Comparison of ENCODE assay signal across 8 mouse cellular contexts in genomic region chr2:26298208-26298855, GRCm38 (mm10). TPM values are rescaled to one million over a fixed set of nuclear protein-coding genes. Genes with fewer than 3 reads are reported as not detected.
A peak's percentile ranks its signal among the peaks of the same experiment; 100 is the strongest.
DNase-seq lines count a peak whose midpoint lies in the region; ATAC-seq lines count a peak whose summit lies in the region.

No protein-coding gene starts in this region.

- WGBS in lung, embryonic 15.5 days = 6% methylated on average over 10 of the region's 10 CpGs
- WGBS in neural tube, embryonic 12.5 days = 5% methylated on average over 10 of the region's 10 CpGs

- no peaks in the 10 kb centered on the region for H3K27me3 ChIP-seq in lung, embryonic 15.5 days
- no peaks in the 10 kb centered on the region for H3K27me3 ChIP-seq in neural tube, embryonic 12.5 days (replicated peaks)

- H3K4me3 ChIP-seq in lung, embryonic 15.5 days = no peak overlapping the region
- H3K4me3 ChIP-seq in neural tube, embryonic 12.5 days = no peak overlapping the region

- H3K9ac ChIP-seq in lung, embryonic 15.5 days = no peak overlapping the region
- peak overlapping the region; percentile 41; the same call in 1 of the 2 replicates for H3K9ac ChIP-seq in neural tube, embryonic 12.5 days

- 0 out of 2 replicates have a peak overlapping the region, but pooled peaks have one; percentile 31 for H3K27ac ChIP-seq in lung, embryonic 15.5 days
- peak overlapping the region; percentile 39; the same call in 1 of the 2 replicates for H3K27ac ChIP-seq in neural tube, embryonic 12.5 days

- no peaks in the 10 kb centered on the region for H3K9me3 ChIP-seq in lung, embryonic 15.5 days
- H3K9me3 ChIP-seq in neural tube, embryonic 12.5 days = no peaks in the 10 kb centered on the region

- no peak for DNase-seq in lung, postnatal 25 days (ENCODE audit: low spot score)
- peak; percentile 72 for DNase-seq in cerebellum, adult 9-10 months
- peak; percentile 37 to 84 for DNase-seq in left cerebral cortex, adult 8-10 months (ENCODE audit: low spot score in 2 of 2)
- no peak for DNase-seq in spleen, postnatal 14 days (ENCODE audit: low spot score in 2 of 2)

- no peaks in the 10 kb centered on the region for H3K36me3 ChIP-seq in lung, embryonic 15.5 days
- no peaks in the 10 kb centered on the region for H3K36me3 ChIP-seq in neural tube, embryonic 12.5 days

- peaks cover 55% of the 10 kb centered on the region for H3K4me1 ChIP-seq in lung, embryonic 15.5 days
- H3K4me1 ChIP-seq in neural tube, embryonic 12.5 days = peaks cover 42% of the 10 kb centered on the region

- peak overlapping the region; percentile 35 for H3K4me2 ChIP-seq in lung, embryonic 15.5 days
- peak overlapping the region; percentile 39 for H3K4me2 ChIP-seq in neural tube, embryonic 12.5 days (replicated peaks)

- ATAC-seq in lung, embryonic 15.5 days (ENCODE audit: borderline replicate concordance, extremely low read depth, low FRiP score, low TSS enrichment) = peak; percentile 50; the same call in 1 of the 2 replicates
- peak; percentile 60 for ATAC-seq in granulocyte monocyte progenitor cell, adult 5-6 weeks (replicated peaks; ENCODE audit: poor library complexity, severe bottlenecking)
- peak; percentile 69 for ATAC-seq in neural tube, embryonic 12.5 days (ENCODE audit: low FRiP score, low read depth)
- no peak for ATAC-seq in CD4-positive, CD25-positive, alpha-beta regulatory T cell, adult 4 months

RNA-seq across cellular contexts. Expression of gene Ccdc187, which starts 4.0 kb away (rescaled TPM):
- polyA plus RNA-seq in lung, embryonic 15.5 days (2015; fragmentation: Nextera tagmentation; extraction: Ambion mirVana) = 0.31 and 0.34 TPM in 2 replicates
- total RNA-seq in granulocyte monocyte progenitor cell, adult 5-6 weeks (2014; fragmentation: Nextera tagmentation) = not detected in 2 replicates
- not detected in 2 replicates for total RNA-seq in granulocyte monocyte progenitor cell, adult 5-6 weeks (2017)
- total RNA-seq in left cerebral cortex, adult 8-10 months (2022) = 1 to 10 TPM; 6.0 to 6.7 (median 6.4) TPM
- polyA plus RNA-seq in neural tube, embryonic 12.5 days (2016; fragmentation: Nextera tagmentation; extraction: Ambion mirVana) = 0.10 and 0.11 TPM in 2 replicates
- polyA plus RNA-seq in CD4-positive, CD25-positive, alpha-beta regulatory T cell, adult 4 months (2017; shearing (Covaris generic)) = not detected

RNA-seq across cellular contexts. Expression of gene Gpsm1, which starts 17.0 kb away (rescaled TPM):
- 54.6 and 55.3 TPM in 2 replicates for polyA plus RNA-seq in lung, embryonic 15.5 days (2015; fragmentation: Nextera tagmentation; extraction: Ambion mirVana)
- total RNA-seq in granulocyte monocyte progenitor cell, adult 5-6 weeks (2014; fragmentation: Nextera tagmentation) = 7.0 and 16.3 TPM in 2 replicates
- total RNA-seq in granulocyte monocyte progenitor cell, adult 5-6 weeks (2017) = 10.6 and 13.8 TPM in 2 replicates
- total RNA-seq in left cerebral cortex, adult 8-10 months (2022) = 10 to 100 TPM; 58.9 to 66.8 (median 60.5) TPM
- 112 and 118 TPM in 2 replicates for polyA plus RNA-seq in neural tube, embryonic 12.5 days (2016; fragmentation: Nextera tagmentation; extraction: Ambion mirVana)
- polyA plus RNA-seq in CD4-positive, CD25-positive, alpha-beta regulatory T cell, adult 4 months (2017; shearing (Covaris generic)) = 1 to 10 TPM; 3.3 to 4.9 TPM

RNA-seq across cellular contexts. Expression of gene Dnlz, which starts 53.6 kb away (rescaled TPM):
- polyA plus RNA-seq in lung, embryonic 15.5 days (2015; fragmentation: Nextera tagmentation; extraction: Ambion mirVana) = 25.5 and 27.3 TPM in 2 replicates
- total RNA-seq in granulocyte monocyte progenitor cell, adult 5-6 weeks (2014; fragmentation: Nextera tagmentation) = 9.5 and 10.4 TPM in 2 replicates
- 5.9 and 7.6 TPM in 2 replicates for total RNA-seq in granulocyte monocyte progenitor cell, adult 5-6 weeks (2017)
- 10 to 100 TPM; 24.5 to 27.8 (median 26.1) TPM for total RNA-seq in left cerebral cortex, adult 8-10 months (2022)
- 36.1 and 36.3 TPM in 2 replicates for polyA plus RNA-seq in neural tube, embryonic 12.5 days (2016; fragmentation: Nextera tagmentation; extraction: Ambion mirVana)
- 1 to 10 TPM; 6.4 to 7.1 TPM for polyA plus RNA-seq in CD4-positive, CD25-positive, alpha-beta regulatory T cell, adult 4 months (2017; shearing (Covaris generic))

Comparison
In these comparisons a context has a peak if more than half of its experiments do, and no peak if none do; other contexts are left out.
1. DNase-seq: peak in cerebellum, adult 9-10 months (single experiment) and left cerebral cortex, adult 8-10 months (2 of 2); none in lung, postnatal 25 days (single experiment) and spleen, postnatal 14 days (0 of 2).